Mouse (Mus musculus) embryo, embryonic 10.5 days (tissue): Measurements from ENCODE around the gene Map3k12.

Experiments
- DNase-seq: peaks from one replicate; pipeline ENCODE4 v3.0.0-alpha.2; 2015; ENCODE audit warnings: low spot score

Gene Map3k12

GRCm38 (mm10) chr15:102459381-102459780, 57.5 kb downstream of the Map3k12 start:
- DNase-seq = no peak

DNA sequence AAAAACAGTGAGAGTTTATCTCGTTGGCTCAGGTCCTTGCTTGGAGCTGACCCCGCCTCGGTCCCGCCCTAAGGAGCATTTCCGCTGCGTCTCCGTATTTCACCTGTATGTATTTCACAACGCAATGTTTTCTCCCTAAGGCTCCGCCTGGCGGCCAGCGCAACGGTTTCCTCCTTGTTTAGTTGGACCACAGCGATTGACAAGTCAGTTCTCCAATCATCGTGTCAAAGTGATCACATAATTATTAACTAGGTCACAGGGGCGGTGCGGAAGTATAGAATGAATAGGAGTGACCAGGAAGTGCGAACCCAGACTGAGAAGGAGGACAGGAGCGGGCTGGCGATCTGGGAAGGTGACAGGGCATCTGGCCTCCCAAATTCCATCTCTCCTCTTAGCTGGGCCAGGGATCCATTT, 58.0 kb downstream of the Map3k12 start, which contains the start of gene Prr13:
Gene Prr13, plus strand, starts transcription at position 125 of the 414 bp plus-strand sequence.
- DNase-seq = peak; percentile 96

DNA sequence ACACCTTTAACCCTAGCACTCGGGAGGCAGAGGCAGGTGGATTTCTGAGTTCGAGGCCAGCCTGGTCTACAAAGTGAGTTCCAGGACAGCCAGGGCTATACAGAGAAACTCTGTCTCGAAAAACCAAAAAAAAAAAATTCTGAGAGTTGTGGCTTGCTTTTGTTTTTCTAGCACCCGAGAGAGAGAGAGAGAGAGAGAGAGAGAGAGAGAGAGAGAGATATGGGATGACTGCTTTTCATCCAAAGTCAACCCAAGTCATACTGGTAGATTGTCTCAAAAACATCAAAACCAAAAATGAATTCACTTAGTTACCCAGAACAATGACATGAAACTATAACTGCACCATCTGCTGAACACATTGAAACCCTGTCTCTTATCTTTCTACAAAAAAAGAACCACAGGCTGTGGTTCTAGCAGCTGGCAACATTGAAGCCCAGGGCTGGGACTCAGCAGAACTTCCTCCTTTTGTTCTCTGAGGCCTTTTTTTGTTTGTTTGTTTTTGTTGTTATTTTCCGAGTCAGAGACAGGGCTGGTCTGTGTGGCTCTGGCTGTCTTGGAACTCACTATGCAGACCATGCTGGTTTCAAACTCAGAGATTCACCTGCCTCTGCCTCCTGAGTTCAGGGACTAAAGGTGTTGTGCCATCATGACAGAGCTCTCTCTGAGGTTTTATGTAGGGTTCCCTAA, 58.7 kb downstream of the Map3k12 start:
- DNase-seq = no peak

- peak; percentile 33 for DNase-seq
Measured at GRCm38 (mm10) chr15:102455993-102456392, 60.9 kb downstream of the Map3k12 start.

- DNase-seq = no peak
Measured at GRCm38 (mm10) chr15:102451666-102452430, 65.0 kb downstream of the Map3k12 start.

DNA sequence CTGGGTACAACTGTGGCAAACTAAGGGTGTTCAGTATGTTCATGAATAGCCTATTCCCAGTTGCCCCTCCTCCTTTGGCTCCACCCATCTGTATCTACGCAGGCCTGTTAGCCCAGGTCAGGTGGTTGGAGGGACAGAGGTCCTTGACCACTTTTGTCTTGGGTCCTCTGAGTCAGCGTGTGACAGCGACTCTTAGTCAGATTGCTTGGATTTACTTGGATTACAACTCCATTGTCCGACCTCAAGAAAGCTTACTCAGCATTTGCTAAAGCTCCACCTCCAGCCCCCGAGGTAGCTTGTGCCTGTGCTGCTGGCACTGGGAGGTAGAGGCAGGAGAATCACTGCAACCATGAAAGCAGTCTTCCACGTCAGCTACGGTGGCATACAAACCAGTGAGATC, 65.9 kb downstream of the Map3k12 start:
- DNase-seq = no peak

DNA sequence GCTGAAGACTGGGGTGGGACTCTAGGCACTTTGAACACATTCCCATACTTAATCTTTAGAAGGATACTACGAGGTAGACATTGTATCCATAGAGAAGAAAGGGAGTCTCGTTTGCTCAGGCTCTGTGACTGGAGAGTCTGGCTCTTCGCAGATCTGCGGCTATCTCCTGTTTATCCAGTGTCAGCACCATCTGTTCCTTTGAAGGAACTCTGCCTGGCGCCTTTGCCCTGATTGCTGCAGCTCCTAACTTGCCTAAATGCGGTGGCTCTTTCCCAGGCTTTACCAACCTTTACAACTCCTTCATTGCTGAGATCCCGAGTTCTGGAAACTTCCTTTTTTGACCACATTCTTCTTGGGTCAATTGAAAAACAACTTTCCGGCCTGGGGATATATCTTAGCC, 67.5 kb downstream of the Map3k12 start:
- DNase-seq = no peak
